Mouse (Mus musculus) kidney, embryonic 16.5 days (tissue): ENCODE data around the gene Ankrd2. TPM values are rescaled to one million over a fixed set of nuclear protein-coding genes. Genes with fewer than 3 reads are reported as not detected.

ENCODE experiments used
- ATAC-seq: fragments of 200-750 bp; cut with Nextera tagmentation; 2 replicates; pipeline ENCODE4 v1.8.0; 2017; ENCODE audit warnings: moderate TSS enrichment; ENCODE audit not compliant: low FRiP score, low TSS enrichment
- H3K27ac ChIP-seq: fragments of 300-500 bp; sonication (generic); 2 replicates; pipeline ENCODE4 v1.5.1; 2014; ENCODE audit warnings: low read length
- H3K27me3 ChIP-seq: fragments of 300-500 bp; sonication (generic); 2 replicates; pipeline ENCODE4 v1.6.1; 2014; ENCODE audit warnings: low read length, control low read depth, mixed read lengths; ENCODE audit not compliant: insufficient read depth
- H3K36me3 ChIP-seq: fragments of 300-500 bp; sonication (generic); 2 replicates; pipeline ENCODE4 v1.6.1; 2014; ENCODE audit warnings: low read length, control low read depth, mixed read lengths; ENCODE audit not compliant: insufficient read depth
- H3K4me1 ChIP-seq: fragments of 300-500 bp; sonication (generic); 2 replicates; pipeline ENCODE4 v1.6.1; 2014; ENCODE audit warnings: low read length, control low read depth, mixed read lengths; ENCODE audit not compliant: insufficient read depth
- H3K4me2 ChIP-seq: fragments of 300-500 bp; sonication (generic); replicated peaks from 2 replicates; pipeline ENCODE4 v1.6.1; 2014; ENCODE audit warnings: low read depth, low read length
- H3K4me3 ChIP-seq: fragments of 300-500 bp; sonication (generic); 2 replicates; pipeline ENCODE4 v1.5.1; 2014; ENCODE audit warnings: mild to moderate bottlenecking, low read length
- H3K9ac ChIP-seq: fragments of 300-500 bp; sonication (generic); replicated peaks from 2 replicates; pipeline ENCODE4 v1.6.1; 2014; ENCODE audit warnings: low read length
- H3K9me3 ChIP-seq: fragments of 300-500 bp; sonication (generic); 2 replicates; pipeline ENCODE4 v1.6.1; 2016; ENCODE audit warnings: low read length, control low read depth
- WGBS: fragments of 180-500 bp; shearing (Covaris S2); extraction: QIAGEN DNeasy Blood & Tissue Kit; methylation state at CpG from one replicate; pipeline ENCODE4 v1.1.7; 2014; 5-methylcytosine and 5-hydroxymethylcytosine counted together
- polyA plus RNA-seq: library from polyadenylated mRNA; unstranded; fragments of >200 nt; fragmentation: Nextera tagmentation; extraction: Ambion mirVana; gene quantifications from 2 replicates; pipeline ENCODE4 v1.2.1, GENCODE M21; 2015

Gene Ankrd2
- polyA plus RNA-seq, 1 experiment from 2014 or later = not detected

DNA sequence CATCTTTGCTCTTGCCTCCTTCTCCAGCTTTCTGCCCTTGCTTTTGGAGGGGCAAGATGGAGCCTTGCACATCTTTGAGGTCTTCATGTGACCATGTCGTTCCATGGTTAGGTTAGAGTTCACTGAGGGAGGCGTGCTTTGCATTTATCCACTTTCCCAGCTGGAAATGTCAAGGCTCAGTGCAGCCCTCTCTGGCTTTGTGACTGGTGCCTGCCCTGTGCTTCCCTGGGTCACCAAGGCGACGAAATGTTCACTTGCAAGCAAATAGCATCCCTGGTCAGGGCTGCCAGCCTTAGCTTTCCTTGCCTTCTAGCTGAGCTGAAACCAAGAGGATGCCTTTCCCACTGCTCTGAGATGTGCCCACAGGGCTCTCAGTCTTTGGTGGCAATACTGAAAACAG lies 25.4 kb upstream of the Ankrd2 start:
- no peak overlapping the region for H3K4me3 ChIP-seq
- H3K36me3 ChIP-seq = 0 out of 2 replicates have a peak, but pooled peaks cover 6% of the 10 kb centered on the region
- H3K9me3 ChIP-seq = no peaks in the 10 kb centered on the region
- H3K27me3 ChIP-seq = no peaks in the 10 kb centered on the region
- 37% methylated on average over 4 of the region's 4 CpGs for WGBS
- ATAC-seq = no peak
- peaks cover 51% of the 10 kb centered on the region for H3K4me1 ChIP-seq
- H3K4me2 ChIP-seq = no peak overlapping the region
- 0 out of 2 replicates have a peak overlapping the region, but pooled peaks have one; percentile 21 for H3K27ac ChIP-seq
- H3K9ac ChIP-seq = no peak overlapping the region

DNA sequence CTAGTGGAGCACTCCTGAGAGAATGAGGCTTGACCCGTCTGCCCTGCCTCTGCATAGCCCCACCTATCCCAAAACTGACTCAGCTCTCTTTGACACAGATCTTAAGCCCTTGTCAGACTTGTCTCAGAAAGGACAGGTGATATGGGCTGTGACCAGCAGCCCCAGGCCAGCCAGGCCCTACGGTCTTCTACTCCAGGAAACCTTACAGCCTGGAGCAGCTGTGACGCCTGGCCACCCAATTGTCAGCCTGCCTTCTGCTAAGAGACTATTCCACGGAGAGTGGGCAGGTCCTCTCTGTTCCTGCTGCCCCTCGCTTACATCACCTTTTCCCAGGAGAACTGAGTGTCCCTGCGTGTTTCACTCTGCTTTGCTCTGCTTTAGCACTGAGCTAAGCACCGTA lies 24.7 kb upstream of the Ankrd2 start:
- Histone ChIP-seq H3K9me3 (no peaks in the 10 kb centered on the region), H3K27ac (0 out of 2 replicates have a peak overlapping the region, but pooled peaks have one; percentile 7), H3K4me3 (no peak overlapping the region), H3K4me1 (peaks cover 50% of the 10 kb centered on the region), H3K4me2 (no peak overlapping the region), H3K36me3 (0 out of 2 replicates have a peak, but pooled peaks cover 6% of the 10 kb centered on the region), H3K27me3 (no peaks in the 10 kb centered on the region), H3K9ac (no peak overlapping the region)
- peak; percentile 36; the same call in 1 of the 2 replicates for ATAC-seq
- WGBS = 62% methylated on average over 7 of the region's 7 CpGs

DNA sequence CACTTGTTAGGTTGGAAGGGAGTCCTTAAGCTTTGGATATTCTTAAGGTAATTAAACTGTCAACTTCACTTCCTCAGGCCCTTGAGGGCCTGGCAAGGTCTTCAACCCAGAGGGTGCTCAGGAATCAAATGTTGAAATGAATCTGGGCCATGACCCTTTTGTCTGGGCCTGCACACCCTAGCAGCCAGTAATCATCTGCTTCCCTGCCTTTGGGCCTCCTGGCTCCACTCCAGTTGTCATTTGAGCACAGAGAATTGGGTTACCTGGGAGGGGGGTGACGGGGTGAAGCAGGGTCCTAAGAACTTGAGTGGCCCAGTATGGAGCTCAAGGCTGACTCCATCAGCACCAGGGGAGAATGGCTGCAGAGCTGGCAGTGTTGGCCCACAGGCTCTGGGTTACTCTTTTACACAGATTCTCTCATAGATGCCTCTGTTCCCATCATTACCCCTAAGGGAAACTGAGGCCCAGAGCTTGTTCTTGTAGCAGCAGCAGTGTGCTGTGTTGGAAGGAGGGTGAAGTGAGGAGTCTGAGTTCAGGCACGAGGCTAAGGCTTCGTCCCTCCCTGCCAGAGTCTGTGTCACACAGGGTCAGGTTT lies 21.5 kb upstream of the Ankrd2 start:
- peak; percentile 59 for ATAC-seq

DNA sequence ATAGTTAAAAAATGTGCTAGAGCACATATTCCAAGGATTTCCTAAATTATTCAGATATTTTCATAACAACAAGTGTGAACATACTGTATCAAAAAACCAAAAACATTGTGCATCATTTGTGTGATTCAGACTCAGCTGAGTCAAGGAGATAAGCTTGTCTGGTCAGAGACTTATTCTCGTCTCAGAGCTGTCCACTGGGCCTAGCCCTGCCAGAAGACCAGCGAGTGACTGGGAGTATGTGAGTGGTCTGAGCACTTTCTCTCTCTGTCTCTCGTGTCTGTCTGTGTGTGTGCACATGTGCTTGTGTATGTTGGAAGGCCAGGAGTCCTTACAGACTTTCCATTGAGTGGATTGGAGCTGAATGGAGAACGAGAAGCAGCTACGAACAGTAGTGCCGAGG lies 20.8 kb upstream of the Ankrd2 start:
- H3K36me3 ChIP-seq = 0 out of 2 replicates have a peak, but pooled peaks cover 6% of the 10 kb centered on the region
- WGBS = 79% methylated on average over 6 of the region's 6 CpGs
- 0 out of 2 replicates have a peak overlapping the region, but pooled peaks have one; percentile 21 for H3K27ac ChIP-seq
- H3K9ac ChIP-seq = no peak overlapping the region
- no peak for ATAC-seq
- H3K4me2 ChIP-seq = no peak overlapping the region
- H3K27me3 ChIP-seq = no peaks in the 10 kb centered on the region
- H3K4me1 ChIP-seq = peaks cover 48% of the 10 kb centered on the region
- H3K9me3 ChIP-seq = no peaks in the 10 kb centered on the region
- no peak overlapping the region for H3K4me3 ChIP-seq

More for the DNA sequence above, 21.5 kb upstream of the Ankrd2 start:
- no peaks in the 10 kb centered on the region for H3K9me3 ChIP-seq
- 58% methylated on average over 3 of the region's 3 CpGs for WGBS
- no peaks in the 10 kb centered on the region for H3K27me3 ChIP-seq
- peak overlapping the region; percentile 40; the same call in 1 of the 2 replicates for H3K27ac ChIP-seq
- H3K4me3 ChIP-seq = no peak overlapping the region
- no peak overlapping the region for H3K4me2 ChIP-seq
- peaks cover 51% of the 10 kb centered on the region for H3K4me1 ChIP-seq
- no peak overlapping the region for H3K9ac ChIP-seq
- 0 out of 2 replicates have a peak, but pooled peaks cover 6% of the 10 kb centered on the region for H3K36me3 ChIP-seq

DNA sequence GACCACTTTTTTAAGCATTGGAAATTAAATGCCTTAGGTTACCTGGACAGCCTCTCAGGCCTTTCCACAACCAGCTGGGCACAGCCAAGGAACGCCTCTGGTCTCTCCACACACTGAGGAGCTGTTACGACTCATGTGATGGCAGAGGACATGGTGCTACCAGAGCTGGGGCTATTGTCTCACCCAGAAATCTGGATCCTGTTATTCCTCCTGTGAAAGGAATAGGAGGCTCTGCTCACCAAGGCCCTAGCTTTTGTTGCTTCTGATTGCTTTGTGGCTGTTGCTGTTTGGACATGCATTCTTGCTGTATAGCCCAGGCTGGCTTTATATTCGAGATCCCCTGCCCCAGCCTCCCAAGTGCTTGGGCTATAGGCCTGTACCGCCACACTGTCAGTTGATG lies 19.5 kb upstream of the Ankrd2 start:
- Histone ChIP-seq H3K9ac (0 out of 2 replicates have a peak overlapping the region, but pooled peaks have one; percentile 12), H3K36me3 (0 out of 2 replicates have a peak, but pooled peaks cover 6% of the 10 kb centered on the region), H3K9me3 (no peaks in the 10 kb centered on the region), H3K4me1 (peaks cover 36% of the 10 kb centered on the region), H3K27me3 (no peaks in the 10 kb centered on the region), H3K4me3 (no peak overlapping the region), H3K4me2 (no peak overlapping the region), H3K27ac (peak overlapping the region; percentile 81)
- 78% methylated on average over 4 of the region's 4 CpGs for WGBS
- no peak for ATAC-seq

DNA sequence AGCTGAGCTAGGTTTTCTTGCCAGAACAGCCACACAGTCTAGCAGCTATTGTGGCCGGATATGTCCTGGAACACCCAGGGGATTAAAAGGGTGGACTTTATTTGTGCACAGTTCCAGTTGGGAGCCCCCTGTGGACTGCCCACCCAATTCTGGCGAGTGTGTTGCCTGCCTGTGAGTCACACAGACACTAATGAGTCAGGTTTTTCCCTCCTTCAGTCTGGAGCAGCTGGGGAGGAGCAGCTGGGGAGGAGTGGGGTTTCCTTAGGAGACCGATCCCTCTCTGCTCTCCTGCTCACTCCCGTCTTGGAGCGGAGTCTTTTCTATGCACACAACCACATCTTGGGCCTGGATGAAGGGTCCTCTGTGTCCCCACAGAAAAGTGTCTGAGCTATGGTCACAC lies 19.0 kb upstream of the Ankrd2 start:
- WGBS = 42% methylated on average over 5 of the region's 5 CpGs
- ATAC-seq = no peak
- Histone ChIP-seq H3K9me3 (no peaks in the 10 kb centered on the region), H3K27ac (peak overlapping the region; percentile 81), H3K4me1 (peaks cover 37% of the 10 kb centered on the region), H3K4me2 (no peak overlapping the region), H3K36me3 (0 out of 2 replicates have a peak, but pooled peaks cover 2% of the 10 kb centered on the region), H3K4me3 (no peak overlapping the region), H3K27me3 (no peaks in the 10 kb centered on the region), H3K9ac (peak overlapping the region; percentile 29; the same call in 1 of the 2 replicates)

DNA sequence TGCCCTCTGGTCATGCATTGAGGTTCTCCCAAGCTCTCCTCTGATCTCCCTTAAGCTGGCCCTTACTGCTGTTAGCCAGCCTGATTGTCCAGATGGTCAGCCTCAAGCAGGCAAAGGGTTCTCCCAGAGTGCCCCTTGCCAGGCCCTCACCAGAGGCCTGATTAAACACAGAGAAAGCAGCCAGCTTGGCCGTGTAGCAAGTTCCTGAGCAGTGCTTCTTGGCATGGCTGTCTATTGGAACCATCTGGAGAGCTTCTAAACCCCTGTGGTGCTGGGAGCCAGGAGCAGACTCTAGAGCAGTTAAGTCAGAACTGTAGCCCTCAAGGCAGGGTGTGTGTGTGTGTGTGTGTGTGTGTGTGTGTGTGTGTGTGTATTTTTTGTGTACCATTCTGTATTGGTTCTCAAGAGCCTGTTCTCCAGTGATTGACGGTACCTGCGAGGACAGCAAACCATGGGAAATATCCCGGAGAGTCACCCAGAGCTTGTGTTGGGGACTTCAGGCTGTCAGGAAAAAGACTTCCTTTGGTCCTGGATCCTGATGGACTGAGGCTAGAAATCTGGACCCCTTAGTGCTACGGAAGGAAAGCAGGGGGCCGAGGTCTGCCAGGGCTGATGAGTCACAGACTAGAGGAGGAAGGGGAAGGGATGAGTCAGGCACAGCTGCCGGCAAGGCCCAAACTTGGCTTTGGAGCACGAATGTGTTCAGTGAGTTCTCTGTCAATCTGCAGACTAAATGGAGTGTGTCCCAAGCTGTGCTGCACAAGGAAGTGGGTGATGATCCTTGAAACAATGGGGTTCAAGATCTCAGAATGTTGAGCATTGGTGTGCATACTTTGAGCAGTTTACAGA lies 18.2 kb upstream of the Ankrd2 start:
- H3K9ac ChIP-seq = no peak overlapping the region
- H3K9me3 ChIP-seq = no peaks in the 10 kb centered on the region
- peak; percentile 20; the same call in 1 of the 2 replicates for ATAC-seq
- 47% methylated on average over 8 of the region's 8 CpGs for WGBS
- no peaks in the 10 kb centered on the region for H3K27me3 ChIP-seq
- peaks cover 45% of the 10 kb centered on the region for H3K4me1 ChIP-seq
- H3K36me3 ChIP-seq = no peaks in the 10 kb centered on the region
- no peak overlapping the region for H3K4me2 ChIP-seq
- H3K27ac ChIP-seq = peak overlapping the region; percentile 81
- no peak overlapping the region for H3K4me3 ChIP-seq

DNA sequence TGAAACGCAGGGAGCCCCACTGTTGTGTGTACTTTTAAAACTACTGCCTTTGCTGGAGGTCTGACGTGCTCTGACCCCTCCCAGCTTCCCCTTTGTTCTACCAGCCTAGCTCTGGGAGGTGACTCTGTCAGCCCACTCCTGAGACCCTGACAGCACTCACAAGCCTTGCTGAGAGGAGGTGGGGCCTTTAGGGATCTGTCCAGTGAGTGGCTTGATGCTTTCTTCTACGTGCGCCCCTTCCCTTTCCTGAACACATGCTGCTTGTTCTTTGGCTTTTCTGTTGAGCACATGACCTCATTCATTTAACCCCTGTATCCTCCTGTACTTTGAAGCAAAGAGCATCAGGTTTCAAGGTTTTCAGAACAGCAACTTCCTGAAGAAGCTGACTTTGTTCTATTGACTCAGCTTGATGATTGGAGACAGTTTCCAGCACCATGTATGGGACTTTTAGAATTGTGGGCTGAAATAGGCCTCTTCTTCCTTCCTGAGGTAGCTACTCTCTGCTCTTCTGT lies 16.7 kb upstream of the Ankrd2 start:
- Histone ChIP-seq H3K9ac (no peak overlapping the region), H3K4me2 (no peak overlapping the region), H3K4me1 (peaks cover 45% of the 10 kb centered on the region)

DNA sequence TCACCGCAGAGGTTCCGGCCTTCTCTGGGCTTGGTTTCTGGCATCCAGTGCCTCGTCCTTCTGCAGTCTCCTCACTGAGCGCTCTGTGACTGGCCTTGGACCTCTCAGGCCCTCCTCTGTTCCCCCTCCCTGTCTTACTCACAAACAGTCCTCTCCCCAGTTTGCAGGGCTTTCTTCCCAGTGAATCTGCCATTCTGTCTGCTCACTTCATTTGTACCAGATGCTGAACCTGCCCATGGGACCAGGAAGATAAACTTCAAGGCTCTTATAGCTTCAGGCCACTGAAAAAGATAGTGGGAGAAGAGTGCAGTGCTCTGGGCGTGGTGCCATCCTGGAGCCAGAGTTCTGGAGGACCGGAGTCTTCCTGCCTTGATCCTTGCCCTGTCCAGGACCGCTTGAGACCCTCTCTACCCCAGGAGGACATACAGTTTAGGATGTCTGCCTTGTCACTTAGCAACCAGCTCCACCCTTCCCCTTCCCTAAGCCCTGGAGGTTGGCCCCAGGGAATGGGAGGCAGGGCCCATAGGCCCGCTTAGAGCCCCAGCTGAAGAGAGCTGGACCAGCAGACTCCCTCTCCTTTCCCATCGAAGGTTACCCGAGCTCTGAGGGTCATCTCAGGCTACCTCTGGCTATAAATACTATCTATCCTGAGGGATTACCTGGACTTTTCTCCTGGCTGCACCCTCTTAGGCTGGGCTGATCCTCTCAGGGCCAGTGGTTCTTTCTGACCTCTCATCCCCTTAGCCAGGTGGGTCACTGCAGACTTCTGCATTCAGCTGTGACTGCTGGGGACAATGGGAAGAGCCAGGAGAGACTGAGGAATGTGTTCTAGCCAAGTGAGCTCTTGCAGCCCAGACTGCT lies 13.9 kb upstream of the Ankrd2 start:
- Histone ChIP-seq H3K36me3 (no peaks in the 10 kb centered on the region), H3K9me3 (no peaks in the 10 kb centered on the region), H3K27ac (peak overlapping the region; percentile 20; the same call in 1 of the 2 replicates), H3K27me3 (no peaks in the 10 kb centered on the region), H3K4me2 (no peak overlapping the region), H3K4me3 (no peak overlapping the region), H3K9ac (no peak overlapping the region), H3K4me1 (peaks cover 31% of the 10 kb centered on the region)
- WGBS = 70% methylated on average over 10 of the region's 10 CpGs
- no peak for ATAC-seq

More for the DNA sequence above, 16.7 kb upstream of the Ankrd2 start:
- ATAC-seq = no peak; the same call in 1 of the 2 replicates
- H3K27me3 ChIP-seq = no peaks in the 10 kb centered on the region
- peak overlapping the region; percentile 81 for H3K27ac ChIP-seq
- H3K9me3 ChIP-seq = no peaks in the 10 kb centered on the region
- WGBS = 24% methylated on average over 4 of the region's 4 CpGs
- H3K4me3 ChIP-seq = no peak overlapping the region
- no peaks in the 10 kb centered on the region for H3K36me3 ChIP-seq
